Mouse (Mus musculus) frontal cortex, postnatal 10 days (tissue): Measurements from ENCODE around the gene Matk.

Source experiments
- DNase-seq, 2 experiments: peaks; one replicate each; pipeline ENCODE4 v3.0.0; 2022; ENCODE audit warnings: low spot score in 2 of 2, mixed read lengths in 1 of 2

The Matk gene

GRCm38 (mm10) chr10:81285694-81286450 is 33.1 kb downstream of the Matk start:
- DNase-seq = peak in 1 of 2 experiments; percentile 83

GRCm38 (mm10) chr10:81286586-81286985 is 33.9 kb downstream of the Matk start:
- DNase-seq = no peak

GRCm38 (mm10) chr10:81287513-81288157 is 34.9 kb downstream of the Matk start:
- peak in 1 of 2 experiments; percentile 21 for DNase-seq

- DNase-seq = peak in 1 of 2 experiments; percentile 15
Observed at GRCm38 (mm10) chr10:81288601-81289000, 35.9 kb downstream of the Matk start.

- DNase-seq = peak in 1 of 2 experiments; percentile 64
Observed at GRCm38 (mm10) chr10:81289278-81289677, 36.5 kb downstream of the Matk start.

GRCm38 (mm10) chr10:81289811-81290210 is 37.1 kb downstream of the Matk start:
- no peak for DNase-seq

- DNase-seq = peak in 1 of 2 experiments; percentile 29
Observed at GRCm38 (mm10) chr10:81290698-81291460, 38.1 kb downstream of the Matk start.

- DNase-seq = no peak
Observed at GRCm38 (mm10) chr10:81291511-81292104, 38.9 kb downstream of the Matk start, which contains the start of gene Tjp3. Gene Tjp3 (minus strand): TSS chr10:81291581.

GRCm38 (mm10) chr10:81292554-81293333 is 40.0 kb downstream of the Matk start, which contains the start of gene Pip5k1c:
Gene Pip5k1c (plus strand): TSS chr10:81292963.
- peak; percentile 100 for DNase-seq

GRCm38 (mm10) chr10:81293334-81294030 is 40.7 kb downstream of the Matk start:
- DNase-seq = no peak

- DNase-seq = no peak
Observed at GRCm38 (mm10) chr10:81294442-81294841, 41.7 kb downstream of the Matk start.

- no peak for DNase-seq
Observed at GRCm38 (mm10) chr10:81295185-81295584, 42.5 kb downstream of the Matk start.

- no peak for DNase-seq
Observed at GRCm38 (mm10) chr10:81297246-81297645, 44.5 kb downstream of the Matk start.

GRCm38 (mm10) chr10:81297845-81298244 is 45.1 kb downstream of the Matk start:
- no peak for DNase-seq

GRCm38 (mm10) chr10:81298369-81299100 is 45.8 kb downstream of the Matk start:
- peak in 1 of 2 experiments; percentile 21 for DNase-seq

- no peak for DNase-seq
Observed at GRCm38 (mm10) chr10:81299585-81300351, 47.0 kb downstream of the Matk start.

- no peak for DNase-seq
Observed at GRCm38 (mm10) chr10:81300352-81300907, 47.7 kb downstream of the Matk start.

GRCm38 (mm10) chr10:81301321-81301720 is 48.6 kb downstream of the Matk start:
- no peak for DNase-seq

GRCm38 (mm10) chr10:81302288-81302687 is 49.6 kb downstream of the Matk start:
- DNase-seq = no peak
